Mouse (Mus musculus) MEL (cell line): ENCODE data around the gene Ets1. TPM values are rescaled to one million over a fixed set of nuclear protein-coding genes. Genes with fewer than 3 reads are reported as not detected.

ENCODE experiments used
- DNase-seq: peaks from one replicate; pipeline ENCODE4 v3.0.0; 2011; ENCODE audit warnings: low read depth, low spot score
- H3K27ac ChIP-seq: 2 replicates; pipeline ENCODE4 v1.5.1; 2012; ENCODE audit warnings: low read depth, mild to moderate bottlenecking, control low read depth, low read length, moderate library complexity; ENCODE audit not compliant: control insufficient read depth
- H3K27me3 ChIP-seq, 2 experiments: fragments of 150-350 bp in 1 of 2; sonication (generic) in 1 of 2; 2 replicates each; pipeline ENCODE4 v1.6.1; 2012; ENCODE audit warnings: low read length in 2 of 2, mild to moderate bottlenecking in 2 of 2, improper control_type of control experiment in 1 of 2, moderate library complexity in 1 of 2; ENCODE audit not compliant: insufficient read depth in 2 of 2, control insufficient read depth in 1 of 2
- H3K36me3 ChIP-seq, 2 experiments: 2 replicates each; pipeline ENCODE4 v1.6.1; 2012 to 2014; ENCODE audit warnings: low read length in 2 of 2, improper control_type of control experiment in 1 of 2, inconsistent platforms in 1 of 2, mild to moderate bottlenecking in 1 of 2; ENCODE audit not compliant: insufficient read depth in 2 of 2, control insufficient read depth in 1 of 2
- H3K4me1 ChIP-seq, 2 experiments: fragments of 150-350 bp in 1 of 2; sonication (generic) in 1 of 2; 2 replicates each; pipeline ENCODE4 v1.6.1; 2012; ENCODE audit warnings: low read length in 2 of 2, improper control_type of control experiment in 1 of 2, mild to moderate bottlenecking in 1 of 2; ENCODE audit not compliant: insufficient read depth in 2 of 2, control insufficient read depth in 1 of 2
- H3K4me3 ChIP-seq, 2 experiments: fragments of 150-350 bp in 1 of 2; sonication (generic) in 1 of 2; 2 replicates each; pipeline ENCODE4 v1.5.1; 2012; ENCODE audit warnings: low read depth in 2 of 2, low read length in 2 of 2, mild to moderate bottlenecking in 2 of 2, moderate library complexity in 2 of 2, control low read depth in 1 of 2, improper control_type of control experiment in 1 of 2; ENCODE audit not compliant: control insufficient read depth in 1 of 2, insufficient read depth in 1 of 2
- H3K79me2 ChIP-seq: 2 replicates; pipeline ENCODE4 v1.6.1; 2012; ENCODE audit warnings: mild to moderate bottlenecking, low read length, moderate library complexity; ENCODE audit not compliant: control insufficient read depth, poor library complexity, insufficient read depth
- H3K9ac ChIP-seq: 2 replicates; pipeline ENCODE4 v1.6.1; 2012; ENCODE audit warnings: low read depth, mild to moderate bottlenecking, control low read depth, low read length, moderate library complexity; ENCODE audit not compliant: control insufficient read depth, poor library complexity, severe bottlenecking
- H3K9me3 ChIP-seq: fragments of 150-350 bp; sonication (generic); replicated peaks from 2 replicates; pipeline ENCODE4 v1.6.1; 2012; ENCODE audit warnings: mild to moderate bottlenecking, low read length, improper control_type of control experiment, moderate library complexity; ENCODE audit not compliant: insufficient read depth
- BHLHE40 ChIP-seq: IDR thresholded peaks from 2 replicates; pipeline ENCODE4 v1.6.1; 2012; ENCODE audit warnings: low read depth, mild to moderate bottlenecking, inconsistent platforms, low read length, improper control_type of control experiment, borderline replicate concordance
- CHD1 ChIP-seq: IDR thresholded peaks from 2 replicates; pipeline ENCODE4 v1.6.1; 2012; ENCODE audit warnings: low read depth, mild to moderate bottlenecking, inconsistent platforms, low read length, improper control_type of control experiment
- CHD2 ChIP-seq: IDR thresholded peaks from 2 replicates; pipeline ENCODE4 v1.6.1; 2011; ENCODE audit warnings: low read length, improper control_type of control experiment
- E2F4 ChIP-seq: IDR thresholded peaks from 2 replicates; pipeline ENCODE4 v1.6.1; 2011; ENCODE audit warnings: low read depth, low read length, improper control_type of control experiment, borderline replicate concordance
- ELF1 ChIP-seq: IDR thresholded peaks from 2 replicates; pipeline ENCODE4 v1.6.1; 2014; ENCODE audit warnings: low read depth, mild to moderate bottlenecking, inconsistent platforms, low read length, improper control_type of control experiment, moderate library complexity
- EP300 ChIP-seq, 2 experiments: IDR thresholded peaks; 2 replicates each; pipeline ENCODE4 v1.6.1; 2011; ENCODE audit warnings: improper control_type of control experiment in 2 of 2, low read length in 2 of 2, low read depth in 1 of 2, mild to moderate bottlenecking in 1 of 2
- ETS1 ChIP-seq: IDR thresholded peaks from 2 replicates; pipeline ENCODE4 v1.6.1; 2012; ENCODE audit warnings: low read depth, mild to moderate bottlenecking, inconsistent platforms, low read length, improper control_type of control experiment, moderate library complexity
- GABPA ChIP-seq: IDR thresholded peaks from 2 replicates; pipeline ENCODE4 v1.6.1; 2012; ENCODE audit warnings: low read depth, mild to moderate bottlenecking, inconsistent platforms, low read length, improper control_type of control experiment, moderate library complexity
- HCFC1 ChIP-seq: IDR thresholded peaks from 2 replicates; pipeline ENCODE4 v1.6.1; 2012; ENCODE audit warnings: low read depth, mild to moderate bottlenecking, inconsistent platforms, low read length, improper control_type of control experiment, moderate library complexity
- JUND ChIP-seq: IDR thresholded peaks from 2 replicates; pipeline ENCODE4 v1.6.1; 2011; ENCODE audit warnings: low read depth, mild to moderate bottlenecking, improper control_type of control experiment, low read length
- KAT2A ChIP-seq: conservative IDR thresholded peaks from 2 replicates; pipeline ENCODE4 v1.6.1; 2012; ENCODE audit warnings: low read depth, low read length, improper control_type of control experiment, inconsistent platforms
- MAFK ChIP-seq: IDR thresholded peaks from 2 replicates; pipeline ENCODE4 v1.6.1; 2011; ENCODE audit warnings: low read depth, mild to moderate bottlenecking, low read length, improper control_type of control experiment, borderline replicate concordance
- MAX ChIP-seq: IDR thresholded peaks from 2 replicates; pipeline ENCODE4 v1.6.1; 2011; ENCODE audit warnings: low read length, improper control_type of control experiment
- MYC ChIP-seq: IDR thresholded peaks from 2 replicates; pipeline ENCODE4 v1.6.1; 2011; ENCODE audit warnings: low read depth, mild to moderate bottlenecking, low read length, improper control_type of control experiment, moderate library complexity
- NELFE ChIP-seq: IDR thresholded peaks from 2 replicates; pipeline ENCODE4 v1.6.1; 2011; ENCODE audit warnings: low read depth, low read length, improper control_type of control experiment
- NRF1 ChIP-seq: IDR thresholded peaks from 2 replicates; pipeline ENCODE4 v1.6.1; 2014; ENCODE audit warnings: low read depth, mild to moderate bottlenecking, inconsistent platforms, low read length, improper control_type of control experiment, moderate library complexity; ENCODE audit not compliant: poor library complexity, insufficient read depth, severe bottlenecking
- POLR2AphosphoS5 ChIP-seq: IDR thresholded peaks from 2 replicates; pipeline ENCODE4 v1.6.1; 2012; ENCODE audit warnings: low read depth, borderline replicate concordance, mild to moderate bottlenecking, inconsistent platforms, low read length, moderate library complexity, mixed read lengths
- RAD21 ChIP-seq: IDR thresholded peaks from 2 replicates; pipeline ENCODE4 v1.6.1; 2011; ENCODE audit warnings: mild to moderate bottlenecking, low read depth, low read length, improper control_type of control experiment
- SIN3A ChIP-seq: IDR thresholded peaks from 2 replicates; pipeline ENCODE4 v1.6.1; 2012; ENCODE audit warnings: low read length, improper control_type of control experiment, inconsistent platforms
- SMC3 ChIP-seq: IDR thresholded peaks from 2 replicates; pipeline ENCODE4 v1.6.1; 2011; ENCODE audit warnings: low read depth, low read length, improper control_type of control experiment
- TBP ChIP-seq: IDR thresholded peaks from 2 replicates; pipeline ENCODE4 v1.8.0; 2011; ENCODE audit warnings: low read depth, low read length, improper control_type of control experiment
- UBTF ChIP-seq: IDR thresholded peaks from 2 replicates; pipeline ENCODE4 v1.6.1; 2012; ENCODE audit warnings: low read depth, mild to moderate bottlenecking, inconsistent platforms, low read length, improper control_type of control experiment, moderate library complexity, borderline replicate concordance; ENCODE audit not compliant: insufficient read depth
- USF1 ChIP-seq: IDR thresholded peaks from 2 replicates; pipeline ENCODE4 v1.6.1; 2014; ENCODE audit warnings: low read depth, mild to moderate bottlenecking, inconsistent platforms, low read length, improper control_type of control experiment, moderate library complexity
- USF2 ChIP-seq, 2 experiments: IDR thresholded peaks; 2 replicates each; pipeline ENCODE4 v1.6.1; 2011 to 2012; ENCODE audit warnings: improper control_type of control experiment in 2 of 2, low read length in 2 of 2, borderline replicate concordance in 1 of 2, inconsistent platforms in 1 of 2, low read depth in 1 of 2, mild to moderate bottlenecking in 1 of 2; ENCODE audit not compliant: insufficient read depth in 1 of 2
- polyA plus RNA-seq, 2 experiments: library from polyadenylated mRNA; stranded (reverse) in 1 of 2; unstranded in 1 of 2; fragments of >175 nt in 1 of 2; fragments of >200 nt in 1 of 2; gene quantifications; 2 replicates each; pipeline versions ENCODE4 v1.2.1 to v1.2.4; 2012; ENCODE audit warnings: low replicate concordance in 2 of 2, low read depth in 1 of 2; ENCODE audit not compliant: insufficient read length in 2 of 2, insufficient read depth in 1 of 2, missing spikeins in 1 of 2
- total RNA-seq: library from RNA; depleted of rRNA; stranded (reverse); fragments of 300-350 nt; gene quantifications from 2 replicates; pipeline ENCODE4 v1.2.3, GENCODE M21; 2012

The Ets1 gene
- total and polyA plus RNA-seq, 3 experiments: 0.10 to 0.19 TPM; not detected in 1

DNA sequence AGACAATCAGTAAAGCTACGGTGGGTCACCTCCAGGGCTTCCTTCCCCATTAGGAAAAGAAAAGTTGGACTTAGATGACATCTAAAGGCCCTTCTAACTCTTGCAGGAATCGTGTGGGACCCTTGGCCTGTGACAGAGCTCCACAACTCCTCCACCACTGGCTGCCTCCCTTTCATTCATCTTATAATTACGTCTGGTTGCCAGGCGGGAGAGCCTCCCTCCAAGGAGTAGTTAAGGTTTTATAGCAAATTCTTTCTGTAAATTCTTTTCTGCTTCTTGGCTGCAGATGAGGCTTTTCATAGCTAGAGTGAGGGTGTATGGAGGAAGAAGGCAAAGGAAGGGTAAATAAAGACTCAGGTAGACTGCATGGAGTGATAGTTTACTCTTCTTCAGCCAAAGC lies 77.8 kb downstream of the Ets1 start:
- Histone ChIP-seq H3K9ac (no peak overlapping the region), H3K4me3 (no peak overlapping the region), H3K79me2 (no peaks in the 10 kb centered on the region), H3K27me3 (peaks cover 4 to 5% of the 10 kb centered on the region in 2 experiments), H3K4me1 (no peaks in the 10 kb centered on the region), H3K36me3 (no peaks in the 10 kb centered on the region), H3K9me3 (no peaks in the 10 kb centered on the region), H3K27ac (no peak overlapping the region)
- DNase-seq: no peak
- no peak for TF ChIP-seq HCFC1
- TF ChIP-seq NELFE: no peak
- TF ChIP-seq POLR2AphosphoS5: no peak
- no peak for TF ChIP-seq CHD1
- TF ChIP-seq SMC3: no peak
- TF ChIP-seq MYC: no peak
- no peak for TF ChIP-seq EP300 (IDR thresholded peaks at IDR 0.05; ENCODE audit: low read depth in 1 of 2, low read length in 2 of 2)
- TF ChIP-seq SIN3A: no peak
- no peak for TF ChIP-seq KAT2A
- TF ChIP-seq RAD21: no peak
- no peak for TF ChIP-seq JUND
- no peak for TF ChIP-seq USF1
- no peak for TF ChIP-seq BHLHE40
- no peak for TF ChIP-seq TBP
- no peak for TF ChIP-seq ETS1

DNA sequence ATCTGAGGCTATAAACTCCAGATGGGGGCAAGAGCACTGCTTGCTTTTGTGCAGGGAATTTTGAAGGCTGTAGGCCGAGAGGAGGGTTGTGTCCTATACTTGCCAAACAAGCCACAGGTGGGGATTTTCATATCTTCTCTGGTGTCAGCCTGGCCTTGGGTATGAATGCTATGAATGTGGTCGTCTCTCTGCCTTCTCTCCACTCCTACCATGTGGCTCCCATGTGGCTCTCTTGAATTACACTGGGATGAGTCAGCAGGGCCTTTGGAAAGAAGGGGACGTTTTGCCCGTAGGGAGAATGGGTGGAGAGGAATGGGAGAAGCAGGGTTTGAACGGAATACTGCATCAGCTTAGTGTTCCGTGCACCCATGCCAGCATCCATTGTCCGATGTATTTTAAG lies 78.5 kb downstream of the Ets1 start:
- no peaks in the 10 kb centered on the region for H3K36me3 ChIP-seq

More for the DNA sequence above, 78.5 kb downstream of the Ets1 start:
- Histone ChIP-seq H3K9ac (no peak overlapping the region), H3K4me1 (no peaks in the 10 kb centered on the region), H3K4me3 (no peak overlapping the region), H3K9me3 (no peaks in the 10 kb centered on the region), H3K79me2 (no peaks in the 10 kb centered on the region), H3K27ac (no peak overlapping the region), H3K27me3 (peaks cover 4 to 7% of the 10 kb centered on the region in 2 experiments)
- TF ChIP-seq JUND: no peak
- no peak for TF ChIP-seq CHD2
- TF ChIP-seq EP300 (IDR thresholded peaks at IDR 0.05; ENCODE audit: low read depth in 1 of 2, low read length in 2 of 2): no peak
- no peak for TF ChIP-seq USF2 (IDR thresholded peaks at IDR 0.05; ENCODE audit: borderline replicate concordance in 1 of 2, insufficient read depth in 1 of 2, low read depth in 1 of 2, low read length in 2 of 2)
- TF ChIP-seq E2F4: no peak
- TF ChIP-seq MAFK: no peak
- no peak for TF ChIP-seq SMC3
- no peak for TF ChIP-seq POLR2AphosphoS5
- no peak for TF ChIP-seq NRF1
- no peak for TF ChIP-seq ELF1
- no peak for TF ChIP-seq GABPA
- no peak for TF ChIP-seq UBTF
- TF ChIP-seq RAD21: no peak
- no peak for TF ChIP-seq NELFE
- TF ChIP-seq MAX: no peak
- no peak for DNase-seq
